Mouse (Mus musculus): ENCODE data around the gene Spock1. TPM values are rescaled to one million over a fixed set of nuclear protein-coding genes. Genes with fewer than 3 reads are reported as not detected.

Spock1 gene
- total RNA-seq, 2 experiments from 2014 or later = 0.48 to 0.72 TPM

- no peak for DNase-seq
Measured at GRCm38 (mm10) chr13:57806301-57806700, 101.8 kb downstream of the Spock1 start.

- no peak for DNase-seq
Measured at GRCm38 (mm10) chr13:57798633-57799032, 109.5 kb downstream of the Spock1 start.

DNA sequence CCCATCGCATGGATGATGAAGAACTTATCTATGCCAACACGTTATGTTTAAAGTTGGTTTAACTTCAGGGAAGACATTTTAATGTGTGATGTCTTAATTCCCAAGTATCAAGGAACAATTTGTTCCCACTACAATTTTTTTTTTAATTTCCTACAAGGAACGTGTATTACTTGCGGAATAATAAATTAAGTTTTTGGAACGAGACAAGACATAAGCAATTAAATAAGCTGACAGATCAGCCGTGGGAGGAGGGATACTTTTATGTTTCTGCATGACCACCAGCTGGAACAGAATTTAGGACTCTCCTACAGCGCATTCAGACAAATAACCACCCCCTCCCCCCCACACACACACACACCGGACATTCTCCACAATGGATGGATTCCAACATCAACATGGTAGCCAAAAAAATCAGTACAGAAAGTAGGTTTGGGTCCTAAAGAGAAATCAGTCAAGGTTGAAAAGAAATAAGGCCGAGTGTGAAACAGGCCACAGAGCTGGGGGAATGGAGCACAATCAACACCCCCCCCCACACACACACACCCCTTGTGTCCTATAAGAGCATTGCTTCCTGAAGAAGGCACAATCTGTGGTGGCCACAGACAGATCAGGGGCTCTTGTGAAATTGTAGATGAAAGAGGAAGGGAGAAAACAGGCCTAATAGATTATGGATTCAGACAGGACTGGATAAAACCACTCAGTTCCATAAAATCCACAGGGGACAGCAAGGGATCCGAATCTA is 111.0 kb downstream of the Spock1 start:
- DNase-seq = no peak

DNA sequence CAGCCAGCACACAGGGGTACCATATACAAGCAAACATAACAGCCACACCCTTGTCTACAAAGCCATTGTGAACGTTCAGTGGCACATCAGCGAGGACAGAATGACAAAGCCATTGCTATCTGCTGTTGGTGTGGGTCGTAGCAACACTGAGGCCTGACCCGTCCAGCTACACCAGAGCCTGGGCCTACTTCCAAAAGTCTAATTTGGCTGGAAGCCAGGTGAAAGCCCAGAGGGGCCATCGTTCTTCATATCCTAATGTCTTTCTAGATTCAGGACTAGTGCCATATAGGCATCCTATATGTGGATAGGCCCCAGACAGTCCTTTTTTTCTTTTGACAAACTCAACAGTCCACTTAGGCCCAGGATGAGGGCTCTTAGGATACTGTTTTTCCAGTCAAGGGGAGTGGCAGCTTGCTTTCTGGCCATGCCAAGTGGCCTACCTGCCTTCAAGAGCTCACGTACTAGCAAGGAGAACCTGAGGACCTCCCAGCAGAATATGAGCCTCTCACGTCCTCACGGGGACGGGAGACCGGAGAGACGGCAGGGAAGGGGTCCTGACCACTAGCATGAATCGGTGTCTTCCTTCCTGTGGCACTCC is 114.4 kb downstream of the Spock1 start:
- no peak for DNase-seq

- DNase-seq = no peak
Measured at GRCm38 (mm10) chr13:57789796-57790195, 118.3 kb downstream of the Spock1 start.

DNA sequence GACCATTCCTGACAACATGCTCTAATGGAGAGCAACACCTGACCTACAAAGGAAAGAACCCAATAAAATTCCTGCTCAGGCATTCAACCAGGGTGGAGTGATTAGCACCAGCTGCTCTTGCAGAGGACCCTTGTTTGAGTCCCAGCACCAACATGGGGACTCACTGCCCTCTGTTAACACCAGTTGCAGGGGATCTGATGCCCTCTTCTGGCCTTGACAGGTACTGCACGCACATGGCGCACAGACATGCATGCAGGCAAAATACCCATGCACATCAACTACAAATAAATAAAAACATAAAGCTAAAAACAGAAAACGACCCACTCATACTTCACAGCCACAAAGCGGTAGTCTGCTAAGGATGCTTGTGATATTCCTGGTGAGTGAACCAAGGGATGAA is 119.8 kb downstream of the Spock1 start:
- DNase-seq = no peak

GRCm38 (mm10) chr13:57786278-57786677 is 121.9 kb downstream of the Spock1 start:
- DNase-seq = no peak

DNA sequence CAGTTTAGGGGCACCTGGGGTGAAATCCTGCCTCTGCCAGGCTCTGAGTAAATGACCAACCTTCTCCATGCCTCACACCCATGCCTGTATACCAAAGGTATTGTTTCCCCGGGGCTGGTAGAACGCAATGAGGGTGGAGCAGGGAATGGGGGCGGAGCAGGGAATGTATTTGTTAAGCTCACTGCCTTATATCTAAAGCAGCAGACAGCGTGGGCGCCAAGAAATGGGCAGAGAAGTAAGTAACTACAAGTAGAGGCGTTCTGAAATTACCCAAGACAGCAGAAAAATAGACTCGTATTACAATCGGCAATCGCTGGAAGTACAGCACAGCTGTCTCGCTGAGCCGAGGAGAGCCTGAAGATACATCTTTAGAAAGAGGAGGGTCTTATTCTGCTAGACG is 125.2 kb downstream of the Spock1 start:
- DNase-seq = no peak

DNA sequence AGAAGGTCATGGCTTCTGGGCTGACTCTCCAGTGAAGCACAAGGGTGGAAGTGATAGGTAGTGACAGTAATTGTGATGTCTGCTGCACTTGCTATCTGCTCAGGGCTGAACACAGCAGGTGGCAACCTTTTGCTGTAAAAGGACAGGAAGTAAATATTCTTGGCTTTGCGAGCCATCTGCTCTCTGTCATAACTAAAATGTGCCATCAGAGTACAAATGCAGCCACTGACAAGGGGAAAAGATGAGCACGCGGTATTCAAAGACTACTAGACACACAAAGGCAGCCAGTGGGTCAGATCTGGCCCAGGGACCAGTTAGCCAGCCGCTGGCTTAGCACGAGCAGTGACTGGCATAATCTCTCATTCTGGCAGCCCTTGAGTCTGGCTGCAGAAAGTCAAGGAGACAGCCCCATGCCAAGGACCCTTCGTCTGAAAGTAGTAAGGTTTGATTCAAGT is 126.0 kb downstream of the Spock1 start:
- DNase-seq = no peak

- no peak for DNase-seq
Measured at GRCm38 (mm10) chr13:57779146-57779545, 129.0 kb downstream of the Spock1 start.

DNA sequence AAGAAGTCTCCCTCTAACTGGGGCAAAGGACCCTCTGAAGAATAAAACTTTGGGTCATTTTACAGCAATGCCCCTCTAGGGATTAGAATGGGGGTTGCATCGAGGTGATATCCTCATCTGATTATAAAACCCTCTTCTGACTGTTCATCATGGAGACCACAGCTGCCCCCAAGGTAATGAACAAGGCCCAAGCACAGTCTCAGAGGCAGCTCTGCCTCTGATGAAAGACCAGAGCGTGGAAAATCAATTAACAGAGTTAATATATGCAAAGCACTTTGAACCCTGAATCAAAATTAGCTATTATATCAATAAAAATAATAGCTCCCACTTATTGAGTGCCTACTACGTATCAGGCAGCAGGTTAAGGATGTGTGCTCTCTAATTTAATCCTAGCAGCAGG is 129.6 kb downstream of the Spock1 start:
- DNase-seq = no peak

GRCm38 (mm10) chr13:57771998-57772397 is 136.1 kb downstream of the Spock1 start:
- DNase-seq = no peak

DNA sequence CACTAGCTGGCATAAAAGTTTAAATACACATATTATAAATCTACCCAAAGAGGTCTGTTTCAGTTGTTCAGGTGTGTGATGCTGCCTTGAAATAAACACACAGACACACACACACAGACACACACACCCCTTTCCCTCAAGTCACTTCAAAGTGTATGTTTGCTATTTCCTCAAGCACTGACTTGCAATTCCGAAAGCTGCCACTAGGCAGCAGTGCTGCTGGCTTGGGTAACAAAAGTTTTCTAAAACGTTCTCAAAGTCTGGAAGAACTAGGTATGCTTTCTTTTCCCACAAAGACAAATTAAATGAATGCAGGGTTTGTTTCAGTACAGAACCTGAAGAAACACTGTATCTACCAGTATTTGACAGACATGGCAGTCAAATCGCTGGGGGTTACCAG is 141.4 kb downstream of the Spock1 start:
- DNase-seq = no peak

- no peak for DNase-seq
Measured at GRCm38 (mm10) chr13:57761122-57761521, 147.0 kb downstream of the Spock1 start.

DNA sequence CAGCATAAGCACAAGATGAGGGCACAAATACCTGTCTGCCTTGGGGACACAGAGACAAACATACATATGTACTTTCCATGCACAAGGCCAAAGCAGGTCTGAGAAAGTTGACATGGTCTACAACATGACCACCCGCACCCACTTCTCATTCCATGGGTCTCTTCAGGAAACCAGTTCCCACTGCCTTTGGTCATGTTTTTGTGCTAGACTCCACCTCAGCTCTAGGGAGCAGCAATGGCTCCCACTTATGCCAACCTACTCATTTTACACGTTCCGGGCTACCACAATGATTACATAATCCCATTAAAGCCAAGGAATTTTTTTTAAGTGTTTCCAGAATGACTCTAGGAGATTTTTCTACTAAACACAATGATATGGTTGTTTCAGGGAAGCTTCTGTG is 147.5 kb downstream of the Spock1 start:
- DNase-seq = no peak

- no peak for DNase-seq
Measured at GRCm38 (mm10) chr13:57756316-57756715, 151.8 kb downstream of the Spock1 start.

- no peak for DNase-seq
Measured at GRCm38 (mm10) chr13:57750831-57751230, 157.3 kb downstream of the Spock1 start.

GRCm38 (mm10) chr13:57744667-57745066 is 163.5 kb downstream of the Spock1 start:
- no peak for DNase-seq

DNA sequence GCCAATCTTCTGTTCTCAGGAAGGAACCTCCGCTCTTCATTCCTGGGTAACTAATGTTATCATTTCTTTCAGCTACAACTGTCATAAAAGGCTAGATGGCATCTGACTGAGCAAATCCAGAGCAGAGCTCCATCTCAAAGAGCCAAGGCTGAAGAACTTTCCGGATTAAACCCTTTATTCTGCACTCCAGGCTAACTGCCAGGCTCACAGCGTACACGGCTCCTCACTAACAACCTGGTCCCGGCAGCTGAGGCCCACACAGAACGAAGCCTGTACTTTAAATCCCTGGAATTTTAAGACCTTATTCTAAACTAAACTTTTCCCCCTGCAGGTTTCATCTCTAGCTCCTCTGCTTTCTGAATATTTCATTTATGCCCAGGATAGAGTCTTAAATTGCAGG is 166.9 kb downstream of the Spock1 start:
- DNase-seq = no peak

- no peak for DNase-seq
Measured at GRCm38 (mm10) chr13:57740473-57740872, 167.7 kb downstream of the Spock1 start.

DNA sequence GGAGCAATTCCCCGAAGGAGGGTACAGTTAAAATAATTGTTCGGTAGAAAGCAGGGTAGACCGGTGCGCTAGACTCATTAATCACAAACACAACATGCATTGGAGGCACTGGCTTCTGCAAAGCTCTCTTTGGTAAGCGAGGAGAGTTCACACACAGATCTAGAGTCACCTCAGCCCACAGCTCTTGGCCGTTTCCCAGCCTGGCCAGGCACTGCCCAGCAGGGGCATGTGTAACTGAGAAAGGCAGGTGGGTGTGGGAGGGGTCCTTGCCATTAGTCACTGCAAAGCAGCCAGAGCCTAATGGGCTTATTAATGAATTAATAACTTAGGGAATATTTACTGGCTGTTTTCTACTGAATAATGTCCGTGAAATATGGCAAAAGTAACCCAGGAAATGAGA is 172.1 kb downstream of the Spock1 start:
- no peak for DNase-seq

DNA sequence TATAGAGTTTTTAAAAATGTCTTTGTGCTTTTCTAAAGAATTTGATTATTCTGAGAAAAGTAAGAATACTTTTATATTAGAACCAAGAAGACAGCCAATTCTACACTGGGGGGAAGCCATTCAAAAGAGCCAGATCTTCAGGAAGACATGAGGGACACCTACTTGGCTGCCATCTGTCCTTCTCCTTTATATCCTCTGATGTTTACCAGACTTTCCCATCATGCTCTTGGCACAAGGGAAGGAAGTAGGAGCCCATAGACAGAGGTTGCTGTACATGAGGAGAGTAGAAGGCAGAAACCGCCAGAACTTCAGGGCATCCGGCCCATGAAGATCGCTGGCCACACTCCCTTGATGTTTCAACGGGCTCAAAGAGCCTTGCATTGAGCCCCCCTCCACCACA is 173.6 kb downstream of the Spock1 start:
- DNase-seq = no peak

DNA sequence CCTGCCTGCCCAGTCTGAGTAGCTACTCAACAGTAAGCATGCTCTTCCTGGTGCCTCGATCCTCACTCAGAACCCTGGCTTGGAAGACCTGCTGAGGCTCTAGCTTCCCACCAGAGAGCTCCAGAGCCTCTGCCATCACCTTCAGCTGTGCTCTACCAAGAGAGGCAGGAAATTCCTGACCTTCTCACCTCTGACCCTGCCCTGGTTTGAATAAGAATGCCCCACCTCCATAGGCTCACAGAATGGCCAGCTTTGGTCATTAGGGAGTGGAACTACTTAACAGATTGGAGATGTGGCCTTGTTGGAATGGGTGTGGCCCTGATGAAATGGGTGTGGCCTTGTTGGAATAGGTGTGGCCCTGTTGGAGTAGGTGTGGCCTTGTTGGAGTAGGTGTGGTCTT is 174.6 kb downstream of the Spock1 start:
- DNase-seq = no peak

DNA sequence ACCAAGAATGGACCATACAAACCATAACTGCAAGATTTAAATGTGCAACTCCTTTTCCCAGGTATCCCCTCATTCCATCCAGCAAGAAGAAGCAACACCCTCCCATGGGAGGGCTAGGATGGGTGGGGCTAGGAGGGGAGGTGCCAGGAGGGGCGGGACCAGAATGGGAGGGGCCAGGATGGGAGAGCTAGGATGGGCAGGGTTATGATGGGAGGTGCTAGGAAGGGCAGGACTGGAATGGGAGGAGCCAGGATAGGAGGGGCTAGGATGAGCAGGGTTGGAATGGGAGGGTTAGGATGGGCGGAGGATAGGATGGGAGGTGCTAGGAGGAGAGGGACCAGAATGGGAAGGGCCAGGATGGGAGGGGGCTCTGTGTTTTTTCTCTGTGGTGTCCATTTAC is 175.9 kb downstream of the Spock1 start:
- DNase-seq = no peak

All from gastrocnemius, postnatal 25 days (tissue).